Mouse (Mus musculus) ES-Bruce4 (cell line): ENCODE data around the gene Diras2.

Experiments used
- CTCF ChIP-seq: IDR thresholded peaks from one replicate; pipeline ENCODE4 v1.8.1; 2011; ENCODE audit warnings: low read depth, low read length
- POLR2A ChIP-seq: IDR thresholded peaks from one replicate; pipeline ENCODE4 v1.8.1; 2011; ENCODE audit warnings: low read length; ENCODE audit not compliant: insufficient read depth

GRCm38 (mm10) chr13:52474807-52475206 lies 56.3 kb downstream of the Diras2 start:
- TF ChIP-seq CTCF (no peak), POLR2A (no peak)
